Mouse (Mus musculus): ENCODE results near the gene Gm44973.
A peak's percentile ranks its signal among the peaks of the same experiment; 100 is the strongest.
"Not testable (repeated sequence)": the region's sequence is repeated elsewhere in the genome, so short reads cannot be mapped to it uniquely, and the experiment has no call there.

Gm44973 gene

GRCm38 (mm10) chr7:5052931-5053343 is 37.6 kb downstream of the Gm44973 start:
- no peak for DNase-seq

GRCm38 (mm10) chr7:5053456-5054179 is 38.3 kb downstream of the Gm44973 start:
- no peak for DNase-seq

- no peak for DNase-seq
Observed at GRCm38 (mm10) chr7:5056651-5057263, 41.5 kb downstream of the Gm44973 start.

- no peak for DNase-seq
Observed at GRCm38 (mm10) chr7:5057381-5057780, 42.1 kb downstream of the Gm44973 start.

- DNase-seq, result no peak
Observed at GRCm38 (mm10) chr7:5057804-5058203, 42.5 kb downstream of the Gm44973 start.

- no peak for DNase-seq
Observed at GRCm38 (mm10) chr7:5058631-5059030, 43.3 kb downstream of the Gm44973 start.

GRCm38 (mm10) chr7:5059421-5059820 is 44.1 kb downstream of the Gm44973 start:
- DNase-seq, result no peak

- peak; percentile 83 for DNase-seq
Observed at GRCm38 (mm10) chr7:5060239-5060731, 45.0 kb downstream of the Gm44973 start.

GRCm38 (mm10) chr7:5060944-5061773 is 45.9 kb downstream of the Gm44973 start:
- peak; percentile 99 for DNase-seq

GRCm38 (mm10) chr7:5061774-5062359 is 46.6 kb downstream of the Gm44973 start, which contains the start of gene U2af2:
Gene U2af2 (plus strand): TSS chr7:5062143.
- peak; percentile 94 for DNase-seq

- no peak for DNase-seq
Observed at GRCm38 (mm10) chr7:5062360-5063001, 47.2 kb downstream of the Gm44973 start.

- no peak for DNase-seq
Observed at GRCm38 (mm10) chr7:5064886-5065285, 49.6 kb downstream of the Gm44973 start.

GRCm38 (mm10) chr7:5073586-5073985 is 58.3 kb downstream of the Gm44973 start:
- no peak for DNase-seq

GRCm38 (mm10) chr7:5074984-5075383 is 59.7 kb downstream of the Gm44973 start:
- no peak for DNase-seq

GRCm38 (mm10) chr7:5076931-5077330 is 61.6 kb downstream of the Gm44973 start:
- no peak for DNase-seq

- not testable (repeated sequence) for DNase-seq
Observed at GRCm38 (mm10) chr7:5079365-5080009, 64.2 kb downstream of the Gm44973 start.

GRCm38 (mm10) chr7:5080010-5080751 is 64.9 kb downstream of the Gm44973 start, which contains the start of gene Epn1:
Gene Epn1 (plus strand): TSS chr7:5080235.
- DNase-seq, result peak; percentile 95

GRCm38 (mm10) chr7:5080815-5081214 is 65.5 kb downstream of the Gm44973 start:
- no peak for DNase-seq

GRCm38 (mm10) chr7:5081241-5081640 is 65.9 kb downstream of the Gm44973 start:
- DNase-seq, result no peak

GRCm38 (mm10) chr7:5081939-5082338 is 66.6 kb downstream of the Gm44973 start:
- no peak for DNase-seq

Measured in kidney, adult 18-20 months (tissue).